Mouse (Mus musculus) heart, embryonic 15.5 days (tissue): ENCODE measurements around the gene Gtf2a1. TPM values are rescaled to one million over a fixed set of nuclear protein-coding genes. Genes with fewer than 3 reads are reported as not detected.
A peak's percentile ranks its signal among the peaks of the same experiment; 100 is the strongest.

ENCODE experiments used
- ATAC-seq: fragments of 200-750 bp; cut with Nextera tagmentation; replicated peaks from 2 replicates; pipeline ENCODE4 v1.8.0; 2017; ENCODE audit warnings: low read depth, moderate TSS enrichment; ENCODE audit not compliant: insufficient number of reproducible peaks, insufficient read depth, low FRiP score
- H3K27ac ChIP-seq: fragments of 300-500 bp; sonication (generic); 2 replicates; pipeline ENCODE4 v1.5.1; 2015; ENCODE audit warnings: mild to moderate bottlenecking, inconsistent platforms
- H3K27me3 ChIP-seq: fragments of 300-500 bp; sonication (generic); 2 replicates; pipeline ENCODE4 v1.6.1; 2015; ENCODE audit warnings: inconsistent platforms
- H3K36me3 ChIP-seq: fragments of 300-500 bp; sonication (generic); 2 replicates; pipeline ENCODE4 v1.6.1; 2015; ENCODE audit warnings: mild to moderate bottlenecking, inconsistent platforms
- H3K4me1 ChIP-seq: fragments of 300-500 bp; sonication (generic); replicated peaks from 2 replicates; pipeline ENCODE4 v1.6.1; 2015; ENCODE audit warnings: inconsistent platforms
- H3K4me2 ChIP-seq: fragments of 300-500 bp; sonication (generic); 2 replicates; pipeline ENCODE4 v1.6.1; 2015; ENCODE audit warnings: inconsistent platforms, mild to moderate bottlenecking, moderate library complexity
- H3K4me3 ChIP-seq: fragments of 300-500 bp; sonication (generic); 2 replicates; pipeline ENCODE4 v1.5.1; 2015; ENCODE audit warnings: mild to moderate bottlenecking, inconsistent platforms
- H3K9ac ChIP-seq: fragments of 300-500 bp; sonication (generic); 2 replicates; pipeline ENCODE4 v1.6.1; 2015; ENCODE audit warnings: mild to moderate bottlenecking, inconsistent platforms
- H3K9me3 ChIP-seq: fragments of 300-500 bp; sonication (generic); replicated peaks from 2 replicates; pipeline ENCODE4 v1.6.1; 2016; ENCODE audit warnings: inconsistent platforms
- WGBS: fragments of 180-500 bp; shearing (Covaris S2); methylation state at CpG from one replicate; pipeline ENCODE4 v1.1.7; 2015; ENCODE audit warnings: mixed read lengths; 5-methylcytosine and 5-hydroxymethylcytosine counted together
- polyA plus RNA-seq: library from polyadenylated mRNA; unstranded; fragments of >200 nt; fragmentation: Nextera tagmentation; extraction: Ambion mirVana; gene quantifications from 2 replicates; pipeline ENCODE4 v1.2.1, GENCODE M21; 2015

The Gtf2a1 gene
- polyA plus RNA-seq: 24.5 and 27.9 TPM in 2 replicates

DNA sequence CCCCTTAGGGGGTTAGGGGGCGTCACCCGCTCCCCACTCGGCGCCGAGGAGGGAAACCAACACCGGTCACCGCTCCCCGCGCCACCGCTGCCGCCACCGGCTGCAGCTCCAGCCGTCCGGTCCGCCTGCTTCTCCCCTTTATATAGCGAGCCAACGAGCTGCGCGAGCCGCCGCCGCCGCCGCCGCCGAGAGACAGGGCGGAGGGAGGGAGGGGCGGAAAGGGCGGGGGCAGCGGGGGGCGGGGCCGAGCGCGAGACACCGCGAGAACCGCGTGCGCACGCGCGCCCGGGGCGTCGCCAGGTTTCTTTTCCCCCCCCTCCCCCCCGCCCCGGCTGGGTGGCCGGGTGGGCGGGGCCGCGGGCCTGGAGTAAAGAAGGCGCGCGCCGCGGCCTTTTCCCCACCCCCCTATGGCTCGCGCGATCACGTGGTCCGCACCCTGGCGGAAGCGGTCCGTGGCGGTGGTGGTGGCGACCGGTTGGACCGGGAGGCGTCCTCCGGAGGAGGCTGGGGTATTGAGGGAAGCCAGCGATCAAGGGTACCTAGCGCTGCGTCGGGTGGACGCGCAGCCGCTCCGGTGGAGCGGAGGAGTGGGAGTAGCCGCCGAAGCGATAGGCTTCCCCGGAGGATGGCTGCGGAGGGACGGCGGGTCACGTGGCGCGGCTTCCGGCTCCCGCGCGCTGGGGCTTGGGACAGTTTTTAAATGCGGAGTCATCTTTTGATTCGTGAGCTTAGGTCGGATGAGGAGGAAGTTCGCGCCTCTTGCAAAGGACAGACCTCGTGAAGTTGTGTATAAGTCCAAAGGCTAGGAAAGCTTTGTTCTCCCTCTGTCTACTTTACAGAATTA, at the start of gene Gtf2a1:
Gene Gtf2a1 (minus strand): TSS at position 641 of the 844 bp plus-strand sequence.
- H3K9ac ChIP-seq: peak within 1 kb of the TSS; percentile 99
- H3K9me3 ChIP-seq: no peaks in the 10 kb centered on the region
- ATAC-seq: peak; percentile 85
- H3K27me3 ChIP-seq: no peaks in the 10 kb centered on the region
- peak within 1 kb of the TSS; percentile 78 for H3K4me2 ChIP-seq
- H3K4me3 ChIP-seq: peak within 1 kb of the TSS; percentile 92
- H3K27ac ChIP-seq: peak within 1 kb of the TSS; percentile 100
- under 1% methylated on average over 57 of the region's 99 CpGs for WGBS
- H3K4me1 ChIP-seq: peaks cover 13% of the 10 kb centered on the region
- peaks cover 5% of the 10 kb centered on the region; the same call in 1 of the 2 replicates for H3K36me3 ChIP-seq

DNA sequence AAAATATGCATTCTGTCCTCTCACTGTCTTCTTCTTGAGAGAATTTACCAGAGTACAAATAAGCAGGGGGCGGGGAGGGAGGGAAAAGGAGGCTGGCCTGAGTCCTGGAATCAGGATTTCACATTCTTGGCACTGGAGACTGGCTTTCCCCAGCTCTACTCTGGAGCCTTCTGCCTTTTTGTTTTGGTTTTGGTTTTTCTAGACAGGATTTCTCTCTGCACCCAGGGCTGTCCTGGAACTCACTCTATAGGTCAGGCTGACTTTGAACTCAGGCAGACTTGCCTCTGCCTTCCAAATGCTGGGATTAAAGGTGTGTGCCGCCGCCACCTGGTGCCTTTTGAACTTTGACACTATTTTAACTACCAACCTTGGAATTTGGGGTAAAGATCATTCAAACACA, 48.1 kb upstream of the Gtf2a1 start:
- no peak overlapping the region for H3K9ac ChIP-seq
- no peak overlapping the region for H3K4me2 ChIP-seq
- H3K4me3 ChIP-seq: no peak overlapping the region
- H3K4me1 ChIP-seq: peaks cover 5% of the 10 kb centered on the region
- no peak overlapping the region for H3K27ac ChIP-seq
- 82% methylated on average over 3 of the region's 3 CpGs for WGBS
- no peaks in the 10 kb centered on the region for H3K9me3 ChIP-seq
- H3K27me3 ChIP-seq: 0 out of 2 replicates have a peak, but pooled peaks cover 2% of the 10 kb centered on the region
- H3K36me3 ChIP-seq: no peaks in the 10 kb centered on the region
- no peak for ATAC-seq

DNA sequence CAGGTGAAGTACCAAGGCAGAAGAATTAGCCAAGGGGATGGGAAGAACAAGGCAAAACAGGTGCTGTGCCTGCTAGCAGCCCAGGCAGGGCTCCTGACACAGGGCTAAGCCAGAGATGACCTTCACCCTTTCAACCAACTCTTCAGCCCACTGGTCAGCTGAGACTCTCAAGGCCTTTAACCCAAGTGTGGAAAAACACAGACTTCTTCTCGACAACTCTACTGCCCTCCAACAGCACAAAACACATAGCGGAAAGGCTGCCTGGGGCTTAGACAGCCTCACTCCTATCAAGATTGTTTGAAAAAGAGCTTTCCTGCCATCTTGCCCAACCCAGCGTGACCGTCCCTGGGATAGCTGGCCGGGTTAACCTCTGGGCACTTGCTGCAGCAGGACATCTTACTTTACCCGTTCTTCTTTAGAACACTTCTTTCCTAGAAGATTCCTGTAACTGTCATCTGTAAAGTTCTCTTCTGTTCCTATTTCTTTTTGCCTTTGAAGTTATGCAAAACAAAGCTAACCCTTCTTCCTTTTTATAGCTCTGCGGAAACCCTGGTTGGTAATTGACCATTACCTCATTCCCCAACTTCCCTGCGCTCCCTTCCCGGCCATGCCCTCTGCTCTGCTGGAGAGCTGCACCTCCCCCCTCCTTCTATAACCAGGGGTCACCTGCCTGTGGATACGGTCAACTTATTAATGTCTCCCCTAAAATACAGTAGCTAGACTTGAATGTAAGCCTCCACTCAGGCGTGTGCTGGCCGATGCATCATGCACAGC, 47.0 kb upstream of the Gtf2a1 start:
- Histone ChIP-seq H3K4me3 (no peak overlapping the region), H3K4me1 (peaks cover 5% of the 10 kb centered on the region), H3K9me3 (no peaks in the 10 kb centered on the region), H3K36me3 (no peaks in the 10 kb centered on the region), H3K27me3 (0 out of 2 replicates have a peak, but pooled peaks cover 2% of the 10 kb centered on the region), H3K4me2 (no peak overlapping the region), H3K27ac (no peak overlapping the region), H3K9ac (no peak overlapping the region)
- 71% methylated on average over 12 of the region's 12 CpGs for WGBS
- no peak for ATAC-seq

DNA sequence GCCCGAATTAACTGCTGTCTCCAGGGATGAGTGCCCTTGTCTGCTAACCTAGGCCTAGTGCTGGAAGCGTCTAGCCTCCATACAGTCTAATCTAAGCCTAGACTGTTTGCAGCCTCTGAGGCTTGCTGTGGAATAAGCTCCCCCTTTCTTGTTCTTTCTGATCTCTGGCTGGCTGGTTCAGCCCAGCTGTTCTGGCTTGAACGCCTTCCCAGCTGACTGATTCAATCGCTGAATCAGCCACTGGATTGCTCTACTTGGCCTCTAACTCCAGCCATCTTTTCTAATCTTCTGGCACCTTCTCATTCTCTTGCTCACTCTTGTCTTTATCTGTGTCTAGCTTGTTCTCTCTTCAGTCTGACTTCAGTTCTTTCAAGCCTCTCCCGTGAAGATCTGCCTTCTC, 36.2 kb upstream of the Gtf2a1 start:
- no peaks in the 10 kb centered on the region for H3K4me1 ChIP-seq
- no peak overlapping the region for H3K4me3 ChIP-seq
- H3K4me2 ChIP-seq: no peak overlapping the region
- 73% methylated on average over 5 of the region's 5 CpGs for WGBS
- H3K9ac ChIP-seq: no peak overlapping the region
- no peak for ATAC-seq
- H3K9me3 ChIP-seq: no peaks in the 10 kb centered on the region
- H3K36me3 ChIP-seq: no peaks in the 10 kb centered on the region
- H3K27me3 ChIP-seq: no peaks in the 10 kb centered on the region
- H3K27ac ChIP-seq: no peak overlapping the region

DNA sequence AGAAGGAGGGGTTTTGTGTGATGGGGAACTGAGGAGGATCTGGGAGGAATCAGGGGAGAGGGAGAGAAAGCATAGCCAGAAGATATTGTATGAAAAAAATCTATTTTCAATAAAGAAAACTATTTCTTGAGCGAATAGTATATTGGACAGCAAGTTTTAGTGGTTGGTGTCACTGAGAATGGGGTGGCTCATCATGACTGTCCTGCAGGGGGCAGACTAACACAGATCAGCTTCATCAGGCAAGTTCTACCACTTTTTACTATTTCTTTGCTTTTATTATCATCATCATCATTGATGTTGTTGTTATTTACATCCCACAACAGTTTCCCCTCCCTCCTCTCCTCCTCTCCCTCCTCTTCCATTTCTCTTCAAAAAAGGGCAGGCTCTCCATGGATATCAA, 34.7 kb upstream of the Gtf2a1 start:
- Histone ChIP-seq H3K4me2 (no peak overlapping the region), H3K9me3 (no peaks in the 10 kb centered on the region), H3K27ac (no peak overlapping the region), H3K4me1 (no peaks in the 10 kb centered on the region), H3K36me3 (no peaks in the 10 kb centered on the region), H3K9ac (no peak overlapping the region), H3K27me3 (no peaks in the 10 kb centered on the region), H3K4me3 (no peak overlapping the region)
- 69% methylated on average over 1 of the region's 1 CpGs for WGBS
- ATAC-seq: no peak

DNA sequence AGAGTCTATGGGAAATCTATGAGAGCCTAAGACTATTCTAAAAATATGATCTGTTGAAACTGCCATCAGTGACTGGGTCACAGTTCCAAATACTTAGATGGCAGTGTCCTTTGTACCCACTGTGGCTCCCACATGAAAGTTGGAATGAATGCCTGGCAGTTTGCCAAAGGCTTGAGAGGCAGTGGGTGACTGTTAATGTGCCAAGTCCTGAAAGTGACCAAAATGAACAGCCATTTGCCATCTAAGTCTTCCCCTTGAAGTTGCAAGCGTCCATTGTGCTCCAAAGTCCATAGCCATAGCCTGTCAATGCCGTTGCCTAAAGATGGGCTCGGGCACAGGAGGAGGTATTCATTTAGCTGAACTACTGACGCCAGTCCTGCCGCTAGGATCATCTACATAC, 19.1 kb upstream of the Gtf2a1 start:
- WGBS: 86% methylated on average over 5 of the region's 5 CpGs
- no peaks in the 10 kb centered on the region for H3K9me3 ChIP-seq
- ATAC-seq: no peak; the same call in 1 of the 2 replicates
- peaks cover 4% of the 10 kb centered on the region; the same call in 1 of the 2 replicates for H3K4me1 ChIP-seq
- no peak overlapping the region for H3K27ac ChIP-seq
- no peak overlapping the region for H3K4me2 ChIP-seq
- no peaks in the 10 kb centered on the region for H3K36me3 ChIP-seq
- H3K27me3 ChIP-seq: no peaks in the 10 kb centered on the region
- no peak overlapping the region for H3K4me3 ChIP-seq
- no peak overlapping the region for H3K9ac ChIP-seq

DNA sequence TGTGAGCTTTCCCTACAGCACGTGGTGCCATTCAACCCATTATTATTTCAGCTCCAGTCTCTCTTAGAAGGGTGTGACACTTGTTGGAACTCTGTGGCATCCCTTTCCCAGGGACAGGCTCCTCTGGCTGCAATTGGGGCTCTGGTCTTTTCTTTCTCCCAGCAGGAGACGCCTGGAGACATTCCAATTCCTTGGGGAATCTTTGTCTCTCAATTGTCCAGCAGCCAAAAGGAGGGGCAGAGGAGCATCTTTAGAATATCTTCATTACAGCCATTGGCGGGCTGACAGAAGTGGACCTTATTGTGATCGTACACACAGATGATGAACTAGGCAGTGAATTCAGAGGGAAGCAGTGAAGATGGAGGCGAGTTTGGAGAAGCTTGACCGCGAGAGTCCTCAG, 17.4 kb upstream of the Gtf2a1 start:
- WGBS: 71% methylated on average over 7 of the region's 7 CpGs
- no peaks in the 10 kb centered on the region for H3K27me3 ChIP-seq
- no peak overlapping the region for H3K4me2 ChIP-seq
- H3K4me3 ChIP-seq: no peak overlapping the region
- H3K9me3 ChIP-seq: no peaks in the 10 kb centered on the region
- H3K9ac ChIP-seq: no peak overlapping the region
- peaks cover 6% of the 10 kb centered on the region for H3K4me1 ChIP-seq
- H3K27ac ChIP-seq: no peak overlapping the region
- no peak for ATAC-seq
- H3K36me3 ChIP-seq: no peaks in the 10 kb centered on the region

DNA sequence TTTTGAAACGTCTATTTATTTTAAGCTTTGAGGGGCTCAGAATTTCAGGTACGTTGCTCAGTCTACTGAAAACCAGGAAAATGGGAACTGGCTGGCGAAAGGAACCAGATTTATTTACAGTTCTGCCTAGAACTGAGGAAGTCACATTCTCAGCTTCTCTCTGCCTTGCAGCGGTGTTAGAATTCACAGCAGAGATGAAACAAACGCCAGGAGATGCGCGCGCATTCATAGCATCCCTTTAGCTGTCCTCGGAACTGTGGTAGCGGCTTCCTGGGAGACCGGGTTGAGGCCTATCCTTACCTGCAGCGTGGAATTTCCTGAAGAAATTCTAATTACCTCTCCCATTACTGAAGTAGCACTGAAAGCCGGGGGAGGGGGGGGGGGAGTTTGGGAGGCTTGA, 16.4 kb upstream of the Gtf2a1 start:
- ATAC-seq: no peak

DNA sequence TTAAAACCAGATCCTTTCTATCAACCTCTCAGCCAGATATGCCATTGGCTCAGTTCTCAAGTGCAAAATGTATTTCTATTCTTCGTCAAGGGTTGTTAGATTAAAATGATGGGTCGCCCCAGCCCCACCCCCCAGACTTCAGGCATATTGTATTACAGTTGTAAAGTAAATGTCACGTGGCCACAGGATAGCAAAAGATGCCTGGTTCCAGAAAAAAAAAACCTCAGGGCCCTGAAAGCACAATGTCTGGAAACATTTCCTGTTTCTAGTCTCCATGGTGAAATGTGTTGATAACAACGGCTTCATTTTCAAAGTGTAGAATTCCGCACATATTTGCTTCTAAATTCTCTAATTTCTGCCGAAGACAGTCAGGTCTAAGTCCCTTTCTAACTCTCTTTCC, 14.3 kb upstream of the Gtf2a1 start:
- H3K36me3 ChIP-seq: no peaks in the 10 kb centered on the region
- H3K27ac ChIP-seq: no peak overlapping the region
- H3K4me3 ChIP-seq: no peak overlapping the region
- no peak; the same call in 1 of the 2 replicates for ATAC-seq
- H3K27me3 ChIP-seq: no peaks in the 10 kb centered on the region
- peaks cover 5% of the 10 kb centered on the region for H3K4me1 ChIP-seq
- WGBS: 30% methylated on average over 6 of the region's 6 CpGs
- 0 out of 2 replicates have a peak overlapping the region, but pooled peaks have one; percentile 13 for H3K4me2 ChIP-seq
- no peak overlapping the region for H3K9ac ChIP-seq
- no peaks in the 10 kb centered on the region for H3K9me3 ChIP-seq

More for the DNA sequence above, 16.4 kb upstream of the Gtf2a1 start:
- no peaks in the 10 kb centered on the region for H3K27me3 ChIP-seq
- no peaks in the 10 kb centered on the region for H3K36me3 ChIP-seq
- no peak overlapping the region for H3K9ac ChIP-seq
- H3K4me3 ChIP-seq: no peak overlapping the region
- no peak overlapping the region for H3K27ac ChIP-seq
- H3K9me3 ChIP-seq: no peaks in the 10 kb centered on the region
- no peak overlapping the region for H3K4me2 ChIP-seq
- 83% methylated on average over 13 of the region's 13 CpGs for WGBS
- peaks cover 6% of the 10 kb centered on the region for H3K4me1 ChIP-seq

DNA sequence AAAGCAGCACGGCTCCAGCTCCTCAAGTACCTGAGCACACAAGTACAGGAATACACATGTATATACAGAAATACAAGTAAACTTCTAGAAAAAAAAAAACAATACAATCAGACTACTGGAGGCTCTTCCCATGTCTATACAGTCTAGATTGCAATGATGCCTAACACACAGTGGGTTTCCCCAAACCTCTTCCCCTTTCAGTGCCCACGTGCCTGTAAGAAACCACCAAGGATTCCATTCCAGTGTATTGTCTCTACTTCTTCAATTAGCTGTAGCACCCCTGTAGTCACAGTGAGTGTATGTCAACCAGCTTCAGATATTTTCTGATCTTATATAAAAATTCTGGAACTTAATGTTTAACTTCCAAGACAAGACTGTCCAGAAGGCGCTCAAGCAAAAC, 1.8 kb upstream of the Gtf2a1 start:
- no peaks in the 10 kb centered on the region for H3K9me3 ChIP-seq
- 90% methylated on average over 3 of the region's 3 CpGs for WGBS
- H3K27ac ChIP-seq: no peak overlapping the region
- H3K4me1 ChIP-seq: peaks cover 9% of the 10 kb centered on the region
- H3K27me3 ChIP-seq: no peaks in the 10 kb centered on the region
- H3K9ac ChIP-seq: no peak overlapping the region
- no peak overlapping the region for H3K4me3 ChIP-seq
- ATAC-seq: no peak
- no peak overlapping the region for H3K4me2 ChIP-seq
- no peaks in the 10 kb centered on the region for H3K36me3 ChIP-seq

DNA sequence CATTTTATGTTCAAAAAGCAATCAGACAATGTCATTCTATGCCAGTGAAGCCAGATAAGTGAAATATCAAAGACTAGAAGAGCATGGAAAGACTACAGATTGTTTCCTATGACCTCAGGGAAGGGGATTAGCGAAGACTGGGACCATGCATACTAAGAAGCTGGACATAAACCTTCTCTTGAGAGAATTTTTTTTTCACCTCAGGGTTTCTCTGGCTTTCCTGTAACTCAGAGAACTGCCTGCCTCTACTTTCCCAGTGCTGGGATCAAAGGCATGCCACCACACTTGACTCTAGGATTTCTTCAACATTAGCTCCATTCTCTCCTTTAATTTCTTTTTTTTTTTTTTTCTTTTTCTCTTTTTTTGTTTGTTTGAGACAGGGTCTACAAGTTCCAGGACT, 904 bp upstream of the Gtf2a1 start:
- Histone ChIP-seq H3K27me3 (no peaks in the 10 kb centered on the region), H3K27ac (peak overlapping the region; percentile 100), H3K9me3 (no peaks in the 10 kb centered on the region), H3K9ac (no peak overlapping the region; the same call in 1 of the 2 replicates), H3K4me2 (peak overlapping the region; percentile 78), H3K4me3 (peak overlapping the region; percentile 92; the same call in 1 of the 2 replicates), H3K4me1 (peaks cover 13% of the 10 kb centered on the region), H3K36me3 (no peaks in the 10 kb centered on the region)
- 94% methylated on average over 1 of the region's 1 CpGs for WGBS
- ATAC-seq: no peak
